Mouse (Mus musculus) liver, adult 2 months (tissue): ENCODE results near the gene Grik3.

Source experiments
- CTCF ChIP-seq: fragments of 200-500 bp; IDR thresholded peaks from 2 replicates; pipeline ENCODE4 v1.5.1; 2011; ENCODE audit warnings: low read depth, low read length, control low read depth
- POLR2A ChIP-seq: fragments of 200-500 bp; IDR thresholded peaks from 2 replicates; pipeline ENCODE4 v1.6.1; 2011; ENCODE audit warnings: low read length, control low read depth; ENCODE audit not compliant: insufficient read depth; ENCODE audit errors: extremely low read depth

DNA sequence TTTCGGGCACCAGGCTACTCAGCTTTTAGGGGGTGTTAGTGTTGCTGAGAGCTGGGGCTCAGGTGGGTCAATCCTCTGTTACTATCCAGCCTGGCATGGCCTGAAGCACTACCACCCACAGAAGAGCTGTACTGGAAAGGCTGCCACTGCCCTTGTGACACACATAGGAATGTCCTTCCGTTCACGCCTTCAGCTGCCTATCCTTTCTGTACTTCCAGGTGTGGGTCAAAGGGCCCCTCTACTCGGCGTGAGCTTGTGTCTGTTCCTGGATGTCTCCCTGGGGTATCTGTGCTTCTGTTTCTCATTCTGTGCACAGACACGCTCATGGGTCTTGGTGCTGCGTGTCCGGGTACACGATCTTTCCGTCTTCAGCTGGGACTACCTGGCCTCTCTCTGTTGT is 73.1 kb downstream of the Grik3 start:
- TF ChIP-seq CTCF (no peak), POLR2A (no peak)
